1 mouse cellular context compared by ENCODE assay signal in the genomic region with DNA sequence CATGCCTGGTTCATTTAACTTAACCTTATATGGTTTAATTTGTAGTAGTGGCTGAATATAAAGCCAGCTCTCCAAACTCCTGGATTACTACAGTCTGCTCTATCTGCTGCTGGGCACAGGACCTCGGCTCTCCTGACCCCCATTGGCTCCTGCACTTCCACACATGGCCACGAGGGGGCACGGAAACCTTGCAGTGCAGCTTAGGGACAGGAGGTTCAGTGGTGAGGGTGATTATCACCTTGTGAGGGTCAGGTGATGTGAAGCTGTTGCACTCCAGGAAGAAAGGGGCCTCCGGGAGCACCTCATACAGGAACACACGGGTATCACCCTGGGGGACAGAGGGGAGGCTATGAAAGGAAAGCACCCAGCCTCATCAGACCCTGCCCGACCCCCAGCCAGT.
A peak's percentile ranks its signal among the peaks of the same experiment; 100 is the strongest.
TF ChIP-seq lines count a peak whose summit lies in the region.

No protein-coding gene starts in this region.

TF ChIP-seq in MEL, 35 proteins besides CTCF, POLR2A, EP300 and RAD21 (continued from another document):
- no peak for TF ChIP-seq JUND (IDR thresholded peaks at IDR 0.05; ENCODE audit: low read depth, low read length)
- no peak for TF ChIP-seq UBTF (IDR thresholded peaks at IDR 0.05; ENCODE audit: borderline replicate concordance, insufficient read depth, low read depth, low read length)
- no peak for TF ChIP-seq MAFK (IDR thresholded peaks at IDR 0.05; ENCODE audit: borderline replicate concordance, low read depth, low read length)
- TF ChIP-seq USF1 (IDR thresholded peaks at IDR 0.05; ENCODE audit: low read depth, low read length) = peak; percentile 57
- no peak for TF ChIP-seq MYB (IDR thresholded peaks at IDR 0.05; ENCODE audit: low read depth, low read length)
- no peak for TF ChIP-seq ZNF384 (IDR thresholded peaks at IDR 0.05; ENCODE audit: low read depth, low read length)
- no peak for TF ChIP-seq MAZ (IDR thresholded peaks at IDR 0.05; ENCODE audit: low read depth, low read length)
- TF ChIP-seq ZMIZ1 (IDR thresholded peaks at IDR 0.05; ENCODE audit: low read depth, low read length) = no peak
- no peak for TF ChIP-seq KAT2A (conservative IDR thresholded peaks at IDR 0.05; ENCODE audit: low read depth, low read length)
- TF ChIP-seq E2F4 (IDR thresholded peaks at IDR 0.05; ENCODE audit: borderline replicate concordance, low read depth, low read length) = no peak
- TF ChIP-seq NELFE (IDR thresholded peaks at IDR 0.05; ENCODE audit: low read depth, low read length) = no peak
- TF ChIP-seq USF2 (IDR thresholded peaks at IDR 0.05; ENCODE audit: borderline replicate concordance in 1 of 2, insufficient read depth in 1 of 2, low read depth in 1 of 2, low read length in 2 of 2) = no peak
- TF ChIP-seq ELF1 (IDR thresholded peaks at IDR 0.05; ENCODE audit: low read depth, low read length) = no peak
- no peak for TF ChIP-seq ZKSCAN1 (IDR thresholded peaks at IDR 0.05; ENCODE audit: low read depth, low read length)
- TF ChIP-seq GATA1 (IDR thresholded peaks at IDR 0.05; ENCODE audit: low read depth, low read length) = no peak
- TF ChIP-seq HCFC1 (IDR thresholded peaks at IDR 0.05; ENCODE audit: low read depth, low read length) = no peak
- TF ChIP-seq MYC (IDR thresholded peaks at IDR 0.05; ENCODE audit: low read depth, low read length) = no peak
- no peak for TF ChIP-seq TAL1 (IDR thresholded peaks at IDR 0.05; ENCODE audit: low read length)
- TF ChIP-seq CHD2 (IDR thresholded peaks at IDR 0.05; ENCODE audit: low read length) = no peak
- TF ChIP-seq SIN3A (IDR thresholded peaks at IDR 0.05; ENCODE audit: low read length) = 0 out of 2 replicates have a peak, but pooled peaks have one; percentile 15
- peak; percentile 57 for TF ChIP-seq ZC3H11A (IDR thresholded peaks at IDR 0.05; ENCODE audit: low read depth, low read length)
